In genomic region chr9:57643856-57644180, GRCm38 (mm10) we compare ENCODE assay signal across 8 mouse cellular contexts. TPM values are rescaled to one million over a fixed set of nuclear protein-coding genes. Genes with fewer than 3 reads are reported as not detected.
A peak's percentile ranks its signal among the peaks of the same experiment; 100 is the strongest.
DNase-seq lines count a peak whose midpoint lies in the region; ATAC-seq lines count a peak whose summit lies in the region.

No protein-coding gene starts in this region.

- no peaks in the 10 kb centered on the region for H3K9me3 ChIP-seq in heart, embryonic 13.5 days
- H3K9me3 ChIP-seq in forebrain, embryonic 10.5 days: no peaks in the 10 kb centered on the region
- H3K9me3 ChIP-seq in limb, embryonic 12.5 days: no peaks in the 10 kb centered on the region
- no peaks in the 10 kb centered on the region for H3K9me3 ChIP-seq in midbrain, embryonic 14.5 days (ENCODE audit: control insufficient read depth, low read length)

- H3K4me3 ChIP-seq in heart, embryonic 13.5 days: peak overlapping the region; percentile 93
- peak overlapping the region; percentile 98 for H3K4me3 ChIP-seq in forebrain, embryonic 10.5 days
- peak overlapping the region; percentile 99 for H3K4me3 ChIP-seq in limb, embryonic 12.5 days (replicated peaks)
- peak overlapping the region; percentile 98 for H3K4me3 ChIP-seq in midbrain, embryonic 14.5 days (replicated peaks; ENCODE audit: low read depth, low read length)

- 0 out of 2 replicates have a peak overlapping the region, but pooled peaks have one; percentile 97 for H3K27ac ChIP-seq in heart, embryonic 13.5 days (replicated peaks)
- peak overlapping the region; percentile 99 for H3K27ac ChIP-seq in forebrain, embryonic 10.5 days
- peak overlapping the region; percentile 98; the same call in 1 of the 2 replicates for H3K27ac ChIP-seq in limb, embryonic 12.5 days
- H3K27ac ChIP-seq in midbrain, embryonic 14.5 days (replicated peaks; ENCODE audit: low read depth, low read length): no peak overlapping the region

- peaks cover 62% of the 10 kb centered on the region for H3K4me1 ChIP-seq in heart, embryonic 13.5 days
- peaks cover 72% of the 10 kb centered on the region for H3K4me1 ChIP-seq in forebrain, embryonic 10.5 days
- peaks cover 56% of the 10 kb centered on the region for H3K4me1 ChIP-seq in limb, embryonic 12.5 days (replicated peaks)
- peaks cover 52% of the 10 kb centered on the region for H3K4me1 ChIP-seq in midbrain, embryonic 14.5 days (ENCODE audit: control insufficient read depth, insufficient read depth, low read length)

- peaks cover 14% of the 10 kb centered on the region for H3K36me3 ChIP-seq in heart, embryonic 13.5 days
- H3K36me3 ChIP-seq in forebrain, embryonic 10.5 days (replicated peaks): peaks cover 22% of the 10 kb centered on the region
- peaks cover 19% of the 10 kb centered on the region for H3K36me3 ChIP-seq in limb, embryonic 12.5 days
- H3K36me3 ChIP-seq in midbrain, embryonic 14.5 days (ENCODE audit: control insufficient read depth, insufficient read depth, low read length): 0 out of 2 replicates have a peak, but pooled peaks cover 5% of the 10 kb centered on the region

- peak overlapping the region; percentile 97 for H3K4me2 ChIP-seq in heart, embryonic 13.5 days
- peak overlapping the region; percentile 96 for H3K4me2 ChIP-seq in limb, embryonic 12.5 days
- H3K4me2 ChIP-seq in midbrain, embryonic 14.5 days (ENCODE audit: low read length): peak overlapping the region; percentile 98

- H3K9ac ChIP-seq in heart, embryonic 13.5 days: peak overlapping the region; percentile 100
- peak overlapping the region; percentile 99 for H3K9ac ChIP-seq in limb, embryonic 12.5 days (replicated peaks)
- peak overlapping the region; percentile 98 for H3K9ac ChIP-seq in midbrain, embryonic 14.5 days (replicated peaks; ENCODE audit: low read length)

- no peak for ATAC-seq in heart, embryonic 13.5 days (ENCODE audit: extremely low read depth, insufficient number of reproducible peaks, low FRiP score, low TSS enrichment)
- ATAC-seq in limb, embryonic 12.5 days (ENCODE audit: insufficient number of reproducible peaks, insufficient read depth, low FRiP score, low TSS enrichment, low read depth): no peak
- no peak for ATAC-seq in midbrain, embryonic 14.5 days (ENCODE audit: low FRiP score, low TSS enrichment)

- 54% methylated on average over 7 of the region's 7 CpGs for WGBS in heart, embryonic 13.5 days
- 81% methylated on average over 7 of the region's 7 CpGs for WGBS in forebrain, embryonic 10.5 days
- WGBS in limb, embryonic 12.5 days: 54% methylated on average over 7 of the region's 7 CpGs
- 58% methylated on average over 7 of the region's 7 CpGs for WGBS in midbrain, embryonic 14.5 days

- no peak for DNase-seq in heart, postnatal 4 days
- no peak for DNase-seq in forebrain, embryonic 10.5 days (ENCODE audit: extremely low spot score, low spot score)
- DNase-seq in midbrain, embryonic 14.5 days: no peak
- DNase-seq in urinary bladder, adult 18-20 months (ENCODE audit: low spot score in 2 of 2): no peak
- DNase-seq in right cerebral cortex, postnatal 25 days: no peak
- DNase-seq in adipocyte (ENCODE audit: low spot score): no peak

- H3K27me3 ChIP-seq in heart, embryonic 13.5 days (replicated peaks): no peaks in the 10 kb centered on the region
- peaks cover 6% of the 10 kb centered on the region; the same call in 1 of the 2 replicates for H3K27me3 ChIP-seq in forebrain, embryonic 10.5 days (ENCODE audit: poor library complexity, severe bottlenecking)
- no peaks in the 10 kb centered on the region for H3K27me3 ChIP-seq in limb, embryonic 12.5 days
- no peaks in the 10 kb centered on the region for H3K27me3 ChIP-seq in midbrain, embryonic 14.5 days (ENCODE audit: control insufficient read depth, insufficient read depth, low read length)

RNA-seq across cellular contexts. Expression of gene Csk, which starts 9.6 kb away (rescaled TPM):
- 16.3 and 17.2 TPM in 2 replicates for polyA plus RNA-seq in heart, embryonic 13.5 days (2015; fragmentation: Nextera tagmentation; extraction: Ambion mirVana)
- 10 to 100 TPM; 42.1 to 47.0 TPM for total RNA-seq in heart, postnatal 4 days (2021)
- polyA plus RNA-seq in forebrain, embryonic 10.5 days (2016; fragmentation: Nextera tagmentation; extraction: Ambion mirVana): 28.8 and 33.9 TPM in 2 replicates
- polyA plus RNA-seq in limb, embryonic 12.5 days (2016; fragmentation: Nextera tagmentation; extraction: Ambion mirVana): 33.9 and 36.0 TPM in 2 replicates
- polyA plus RNA-seq in midbrain, embryonic 14.5 days (2014; fragmentation: Nextera tagmentation; extraction: Ambion mirVana): 40.0 and 41.9 TPM in 2 replicates

RNA-seq across cellular contexts. Expression of gene Lman1l, which starts 23.2 kb away (rescaled TPM):
- not detected in 2 replicates for polyA plus RNA-seq in heart, embryonic 13.5 days (2015; fragmentation: Nextera tagmentation; extraction: Ambion mirVana)
- total RNA-seq in heart, postnatal 4 days (2021): not detected
- polyA plus RNA-seq in forebrain, embryonic 10.5 days (2016; fragmentation: Nextera tagmentation; extraction: Ambion mirVana): not detected in 2 replicates
- 0.14 TPM in 1 of 2 replicates, not detected in the other for polyA plus RNA-seq in limb, embryonic 12.5 days (2016; fragmentation: Nextera tagmentation; extraction: Ambion mirVana)
- polyA plus RNA-seq in midbrain, embryonic 14.5 days (2014; fragmentation: Nextera tagmentation; extraction: Ambion mirVana): not detected in 2 replicates

RNA-seq across cellular contexts. Expression of gene Cplx3, which starts 37.7 kb away (rescaled TPM):
- polyA plus RNA-seq in heart, embryonic 13.5 days (2015; fragmentation: Nextera tagmentation; extraction: Ambion mirVana): not detected in 2 replicates
- total RNA-seq in heart, postnatal 4 days (2021): not detected
- polyA plus RNA-seq in forebrain, embryonic 10.5 days (2016; fragmentation: Nextera tagmentation; extraction: Ambion mirVana): 1.9 and 2.9 TPM in 2 replicates
- not detected in 2 replicates for polyA plus RNA-seq in limb, embryonic 12.5 days (2016; fragmentation: Nextera tagmentation; extraction: Ambion mirVana)
- polyA plus RNA-seq in midbrain, embryonic 14.5 days (2014; fragmentation: Nextera tagmentation; extraction: Ambion mirVana): 0.74 and 0.96 TPM in 2 replicates

RNA-seq across cellular contexts. Expression of gene Cyp1a2, which starts 39.7 kb away (rescaled TPM):
- not detected in 2 replicates for polyA plus RNA-seq in heart, embryonic 13.5 days (2015; fragmentation: Nextera tagmentation; extraction: Ambion mirVana)
- not detected for total RNA-seq in heart, postnatal 4 days (2021)
- not detected in 2 replicates for polyA plus RNA-seq in forebrain, embryonic 10.5 days (2016; fragmentation: Nextera tagmentation; extraction: Ambion mirVana)
- polyA plus RNA-seq in limb, embryonic 12.5 days (2016; fragmentation: Nextera tagmentation; extraction: Ambion mirVana): not detected in 2 replicates
- not detected in 2 replicates for polyA plus RNA-seq in midbrain, embryonic 14.5 days (2014; fragmentation: Nextera tagmentation; extraction: Ambion mirVana)

RNA-seq across cellular contexts. Expression of gene Cyp1a1, which starts 43.9 kb away (rescaled TPM):
- not detected in 2 replicates for polyA plus RNA-seq in heart, embryonic 13.5 days (2015; fragmentation: Nextera tagmentation; extraction: Ambion mirVana)
- total RNA-seq in heart, postnatal 4 days (2021): not detected
- polyA plus RNA-seq in forebrain, embryonic 10.5 days (2016; fragmentation: Nextera tagmentation; extraction: Ambion mirVana): 0.14 TPM in 1 of 2 replicates, not detected in the other
- not detected in 2 replicates for polyA plus RNA-seq in limb, embryonic 12.5 days (2016; fragmentation: Nextera tagmentation; extraction: Ambion mirVana)
- polyA plus RNA-seq in midbrain, embryonic 14.5 days (2014; fragmentation: Nextera tagmentation; extraction: Ambion mirVana): 0.08 TPM in 1 of 2 replicates, not detected in the other
